Mouse (Mus musculus): ENCODE results near the gene Defb25. TPM values are rescaled to one million over a fixed set of nuclear protein-coding genes. Genes with fewer than 3 reads are reported as not detected.
A peak's percentile ranks its signal among the peaks of the same experiment; 100 is the strongest.

The Defb25 gene
- polyA plus RNA-seq, 1 experiment from 2014 or later: 0.49 TPM

- H3K9me3 ChIP-seq (ENCODE audit: low read length): no peaks in the 10 kb centered on the region
- H3K36me3 ChIP-seq (replicated peaks; ENCODE audit: insufficient read depth, low read length): no peaks in the 10 kb centered on the region
- H3K4me1 ChIP-seq (ENCODE audit: insufficient read depth): no peaks in the 10 kb centered on the region
- H3K4me3 ChIP-seq (ENCODE audit: low read depth, low read length): no peak overlapping the region
- DNase-seq (no peak), ATAC-seq (no peak)
- H3K4me2 ChIP-seq (ENCODE audit: low read depth, low read length): no peak overlapping the region
- 40% methylated on average over 6 of the region's 6 CpGs for WGBS (ENCODE audit: insufficient replicate concordance)
- H3K27me3 ChIP-seq (ENCODE audit: insufficient read depth, low read length): no peaks in the 10 kb centered on the region
- no peak overlapping the region for H3K9ac ChIP-seq (replicated peaks)
- H3K27ac ChIP-seq (ENCODE audit: low read depth): no peak overlapping the region
- TF ChIP-seq EP300 (IDR thresholded peaks at IDR 0.05; ENCODE audit: low read depth) (no peak), CTCF (IDR thresholded peaks at IDR 0.05; ENCODE audit: low read depth) (no peak)
Measured at GRCm38 (mm10) chr2:152589021-152589420, 33.8 kb downstream of the Defb25 start.

DNA sequence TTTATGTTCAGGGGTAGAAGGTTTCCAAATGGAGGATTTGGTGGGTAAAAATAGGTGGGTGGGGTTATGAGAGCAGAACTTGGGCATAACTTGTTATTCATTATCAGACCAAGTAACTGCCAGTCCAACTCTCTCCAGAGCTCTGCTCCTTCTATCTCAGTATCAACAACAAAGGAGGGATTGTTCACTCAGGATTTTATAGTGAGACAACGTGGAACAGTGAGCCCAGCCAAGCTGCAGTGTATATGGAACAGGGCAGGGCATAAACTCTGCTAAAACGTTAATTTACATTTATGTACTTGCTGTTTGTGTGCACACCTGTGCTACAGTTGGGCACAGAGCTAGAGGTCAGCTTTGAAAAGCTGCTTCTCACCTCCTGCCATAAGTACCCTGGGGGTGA, 34.4 kb downstream of the Defb25 start:
- ATAC-seq (no peak), DNase-seq (no peak)
- no peak overlapping the region for H3K4me3 ChIP-seq (ENCODE audit: low read depth, low read length)
- no peaks in the 10 kb centered on the region for H3K9me3 ChIP-seq (ENCODE audit: low read length)
- no peak for TF ChIP-seq CTCF (IDR thresholded peaks at IDR 0.05; ENCODE audit: low read depth)
- no peak for TF ChIP-seq EP300 (IDR thresholded peaks at IDR 0.05; ENCODE audit: low read depth)
- H3K27ac ChIP-seq (ENCODE audit: low read depth): no peak overlapping the region
- no peaks in the 10 kb centered on the region for H3K36me3 ChIP-seq (replicated peaks; ENCODE audit: insufficient read depth, low read length)
- H3K9ac ChIP-seq (replicated peaks): no peak overlapping the region
- 40% methylated on average over 2 of the region's 2 CpGs for WGBS (ENCODE audit: insufficient replicate concordance)
- no peak overlapping the region for H3K4me2 ChIP-seq (ENCODE audit: low read depth, low read length)
- no peaks in the 10 kb centered on the region for H3K27me3 ChIP-seq (ENCODE audit: insufficient read depth, low read length)
- no peaks in the 10 kb centered on the region for H3K4me1 ChIP-seq (ENCODE audit: insufficient read depth)

DNA sequence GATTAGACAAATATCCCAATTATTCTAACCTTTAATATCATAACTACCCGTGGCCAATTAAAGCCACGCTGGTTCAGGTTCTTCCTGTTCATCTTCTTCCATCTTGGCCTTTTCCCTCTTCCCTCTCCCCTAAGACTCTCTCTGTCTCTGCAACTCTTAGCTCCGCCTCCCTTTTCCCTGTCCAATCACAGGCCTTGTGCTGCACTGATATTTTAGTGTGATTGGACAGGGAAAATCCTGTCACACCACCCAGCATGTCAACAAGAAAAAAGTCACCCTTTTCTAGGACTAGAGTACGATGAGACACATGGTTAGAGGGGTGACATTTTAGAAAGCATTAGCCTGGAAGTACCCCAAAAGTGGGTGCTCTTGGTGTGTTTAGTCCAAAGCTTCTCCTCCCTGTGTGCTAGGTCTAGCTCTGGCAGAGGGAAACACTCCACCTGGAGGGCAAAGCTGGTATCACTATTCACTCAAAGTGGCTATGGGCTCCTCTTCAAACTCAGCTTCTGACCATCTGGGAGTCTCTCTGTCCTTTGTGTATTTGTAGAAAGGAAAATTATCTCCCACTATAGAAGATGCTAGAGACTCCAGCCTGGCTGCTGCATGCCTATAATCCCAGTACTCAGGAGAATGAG, 35.8 kb downstream of the Defb25 start:
- H3K4me2 ChIP-seq (ENCODE audit: low read depth, low read length): no peak overlapping the region
- H3K4me3 ChIP-seq (ENCODE audit: low read depth, low read length): no peak overlapping the region
- H3K27me3 ChIP-seq (ENCODE audit: insufficient read depth, low read length): no peaks in the 10 kb centered on the region
- ATAC-seq (no peak), DNase-seq (peak; percentile 21)
- peak; percentile 53 for TF ChIP-seq CTCF (IDR thresholded peaks at IDR 0.05; ENCODE audit: low read depth)
- TF ChIP-seq EP300 (IDR thresholded peaks at IDR 0.05; ENCODE audit: low read depth): no peak
- 60% methylated on average over 4 of the region's 4 CpGs for WGBS (ENCODE audit: insufficient replicate concordance)
- H3K9me3 ChIP-seq (ENCODE audit: low read length): no peaks in the 10 kb centered on the region
- H3K36me3 ChIP-seq (replicated peaks; ENCODE audit: insufficient read depth, low read length): no peaks in the 10 kb centered on the region
- no peak overlapping the region for H3K9ac ChIP-seq (replicated peaks)
- no peaks in the 10 kb centered on the region for H3K4me1 ChIP-seq (ENCODE audit: insufficient read depth)
- no peak overlapping the region for H3K27ac ChIP-seq (ENCODE audit: low read depth)

DNA sequence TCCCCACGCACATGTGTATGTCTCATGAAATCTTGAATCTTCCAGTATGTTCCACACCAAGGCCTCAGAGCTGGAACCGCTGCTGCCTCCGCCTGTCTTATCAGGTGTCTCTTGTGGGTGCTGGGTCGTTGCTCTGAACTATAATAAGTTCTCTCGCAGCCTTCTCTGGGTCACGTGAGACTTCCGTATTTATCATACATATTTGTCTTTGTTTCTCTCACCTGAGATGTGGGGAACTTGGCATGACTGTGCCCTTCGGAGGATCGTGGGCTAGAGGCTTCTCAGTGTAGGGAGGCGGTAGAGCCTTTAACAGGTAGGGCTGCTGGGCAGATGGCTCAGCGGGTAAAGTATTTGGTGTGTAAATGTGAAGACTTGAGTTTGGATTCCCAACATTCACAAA, 42.2 kb downstream of the Defb25 start:
- DNase-seq (no peak), ATAC-seq (no peak)
- Histone ChIP-seq H3K4me3 (ENCODE audit: low read depth, low read length) (no peak overlapping the region), H3K9ac (replicated peaks) (no peak overlapping the region), H3K4me2 (ENCODE audit: low read depth, low read length) (no peak overlapping the region), H3K9me3 (ENCODE audit: low read length) (no peaks in the 10 kb centered on the region), H3K4me1 (ENCODE audit: insufficient read depth) (no peaks in the 10 kb centered on the region), H3K27me3 (ENCODE audit: insufficient read depth, low read length) (no peaks in the 10 kb centered on the region), H3K36me3 (replicated peaks; ENCODE audit: insufficient read depth, low read length) (no peaks in the 10 kb centered on the region), H3K27ac (ENCODE audit: low read depth) (no peak overlapping the region)
- no peak for TF ChIP-seq EP300 (IDR thresholded peaks at IDR 0.05; ENCODE audit: low read depth)
- no peak for TF ChIP-seq CTCF (IDR thresholded peaks at IDR 0.05; ENCODE audit: low read depth)
- WGBS (ENCODE audit: insufficient replicate concordance): 76% methylated on average over 11 of the region's 11 CpGs

DNA sequence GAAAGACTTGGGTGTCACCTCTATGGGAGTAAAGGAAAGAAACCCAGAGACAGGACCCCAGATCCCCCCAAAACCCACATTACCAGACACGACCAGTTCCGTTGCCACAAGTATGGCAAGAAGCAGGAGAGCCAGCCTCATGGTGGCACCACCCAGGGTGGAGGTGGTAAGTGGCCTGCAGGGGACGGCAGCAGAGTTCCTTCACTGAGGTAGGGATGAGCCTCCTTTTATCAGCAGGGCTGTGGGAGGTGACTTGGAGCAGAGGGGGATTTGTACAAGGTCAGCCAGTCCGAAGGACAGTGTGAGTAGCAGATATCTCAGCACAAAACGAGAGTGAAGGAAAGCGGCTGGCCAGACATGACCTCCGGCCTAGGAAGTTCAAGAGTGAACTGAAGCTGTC, 42.7 kb downstream of the Defb25 start, which contains the start of gene Defb19:
Defb19 (minus strand) TSS at position 206 of the 400 bp plus-strand sequence.
- no peak for TF ChIP-seq EP300 (IDR thresholded peaks at IDR 0.05; ENCODE audit: low read depth)
- Histone ChIP-seq H3K4me2 (ENCODE audit: low read depth, low read length) (no peak within 1 kb of the TSS), H3K36me3 (replicated peaks; ENCODE audit: insufficient read depth, low read length) (no peaks in the 10 kb centered on the region), H3K27ac (ENCODE audit: low read depth) (no peak within 1 kb of the TSS), H3K27me3 (ENCODE audit: insufficient read depth, low read length) (no peaks in the 10 kb centered on the region), H3K9ac (replicated peaks) (no peak within 1 kb of the TSS), H3K4me3 (ENCODE audit: low read depth, low read length) (no peak within 1 kb of the TSS), H3K4me1 (ENCODE audit: insufficient read depth) (no peaks in the 10 kb centered on the region), H3K9me3 (ENCODE audit: low read length) (no peaks in the 10 kb centered on the region)
- DNase-seq: no peak
- ATAC-seq: no peak
- WGBS (ENCODE audit: insufficient replicate concordance): 63% methylated on average over 7 of the region's 7 CpGs

DNA sequence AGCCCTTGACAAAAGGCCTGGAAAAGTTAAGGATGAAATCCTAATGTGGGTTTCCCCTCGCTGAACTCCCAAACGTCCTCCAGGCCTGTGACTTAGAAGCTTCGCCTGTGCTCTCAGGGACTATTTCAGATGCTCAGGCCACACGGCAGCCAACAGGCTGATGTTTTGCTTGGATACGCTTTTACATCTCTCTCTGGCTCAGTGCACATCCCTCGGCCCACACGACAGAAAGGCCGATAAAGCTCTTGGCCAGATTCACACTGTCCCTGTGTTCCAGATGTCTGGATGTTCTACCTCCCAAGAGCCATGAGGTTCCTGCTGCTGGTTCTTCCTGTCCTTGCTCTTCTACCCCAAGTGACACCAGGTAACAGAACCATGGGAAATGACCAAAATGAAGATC, 49.4 kb downstream of the Defb25 start:
- ATAC-seq (no peak), DNase-seq (no peak)
- TF ChIP-seq EP300 (IDR thresholded peaks at IDR 0.05; ENCODE audit: low read depth) (no peak), CTCF (IDR thresholded peaks at IDR 0.05; ENCODE audit: low read depth) (no peak)
- Histone ChIP-seq H3K4me3 (ENCODE audit: low read depth, low read length) (no peak overlapping the region), H3K27me3 (ENCODE audit: insufficient read depth, low read length) (no peaks in the 10 kb centered on the region), H3K9me3 (ENCODE audit: low read length) (no peaks in the 10 kb centered on the region), H3K4me2 (ENCODE audit: low read depth, low read length) (no peak overlapping the region), H3K27ac (ENCODE audit: low read depth) (no peak overlapping the region), H3K9ac (replicated peaks) (no peak overlapping the region), H3K36me3 (replicated peaks; ENCODE audit: insufficient read depth, low read length) (no peaks in the 10 kb centered on the region), H3K4me1 (ENCODE audit: insufficient read depth) (no peaks in the 10 kb centered on the region)
- 77% methylated on average over 8 of the region's 8 CpGs for WGBS (ENCODE audit: insufficient replicate concordance)

Other genes with a start within 250 kb of the Defb25 start
- not detected in 2 replicates for gene Nrsn2, start 246.4 kb downstream of the Defb25 start, polyA plus RNA-seq (2015; fragmentation: Nextera tagmentation; extraction: Ambion mirVana)
- 1.2 and 1.3 TPM in 2 replicates for gene Sox12, start 225.0 kb downstream of the Defb25 start, polyA plus RNA-seq (2015; fragmentation: Nextera tagmentation; extraction: Ambion mirVana)
- gene Zcchc3, start 208.0 kb downstream of the Defb25 start, polyA plus RNA-seq (2015; fragmentation: Nextera tagmentation; extraction: Ambion mirVana): 6.4 and 7.4 TPM in 2 replicates
- 0.13 and 0.42 TPM in 2 replicates for gene 6820408C15Rik, start 207.5 kb downstream of the Defb25 start, polyA plus RNA-seq (2015; fragmentation: Nextera tagmentation; extraction: Ambion mirVana)
- gene Defb23, start 158.4 kb downstream of the Defb25 start, polyA plus RNA-seq (2015; fragmentation: Nextera tagmentation; extraction: Ambion mirVana): not detected in 2 replicates
- not detected in 2 replicates for gene Defb20, start 146.0 kb downstream of the Defb25 start, polyA plus RNA-seq (2015; fragmentation: Nextera tagmentation; extraction: Ambion mirVana)
- gene Defb22, start 132.9 kb downstream of the Defb25 start, polyA plus RNA-seq (2015; fragmentation: Nextera tagmentation; extraction: Ambion mirVana): not detected in 2 replicates
- gene Defb26, start 111.4 kb downstream of the Defb25 start, polyA plus RNA-seq (2015; fragmentation: Nextera tagmentation; extraction: Ambion mirVana): not detected in 2 replicates
- not detected in 2 replicates for gene Defb28, start 104.8 kb downstream of the Defb25 start, polyA plus RNA-seq (2015; fragmentation: Nextera tagmentation; extraction: Ambion mirVana)
- gene Defb29, start 83.0 kb downstream of the Defb25 start, polyA plus RNA-seq (2015; fragmentation: Nextera tagmentation; extraction: Ambion mirVana): not detected in 2 replicates
- not detected in 2 replicates for gene Gm17416, start 53.7 kb downstream of the Defb25 start, polyA plus RNA-seq (2015; fragmentation: Nextera tagmentation; extraction: Ambion mirVana)
- gene Defb21, start 50.3 kb downstream of the Defb25 start, polyA plus RNA-seq (2015; fragmentation: Nextera tagmentation; extraction: Ambion mirVana): not detected in 2 replicates
- gene Defb19, start 42.7 kb downstream of the Defb25 start, polyA plus RNA-seq (2015; fragmentation: Nextera tagmentation; extraction: Ambion mirVana): not detected in 2 replicates
- gene Defb45, start 23.7 kb downstream of the Defb25 start, polyA plus RNA-seq (2015; fragmentation: Nextera tagmentation; extraction: Ambion mirVana): not detected in 2 replicates
- gene Defb36, start 18.7 kb downstream of the Defb25 start, polyA plus RNA-seq (2015; fragmentation: Nextera tagmentation; extraction: Ambion mirVana): not detected in 2 replicates
- gene Rem1, start 3.9 kb upstream of the Defb25 start, polyA plus RNA-seq (2015; fragmentation: Nextera tagmentation; extraction: Ambion mirVana): 0.81 and 1.6 TPM in 2 replicates
- gene H13, start 46.4 kb upstream of the Defb25 start, polyA plus RNA-seq (2015; fragmentation: Nextera tagmentation; extraction: Ambion mirVana): 61.0 and 63.8 TPM in 2 replicates
- 12.8 TPM in 2 replicates for gene Mcts2, start 64.0 kb upstream of the Defb25 start, polyA plus RNA-seq (2015; fragmentation: Nextera tagmentation; extraction: Ambion mirVana)
- gene Id1, start 113.2 kb upstream of the Defb25 start, polyA plus RNA-seq (2015; fragmentation: Nextera tagmentation; extraction: Ambion mirVana): 39.7 and 40.4 TPM in 2 replicates
- 0.56 and 1.0 TPM in 2 replicates for gene Cox4i2, start 131.1 kb upstream of the Defb25 start, polyA plus RNA-seq (2015; fragmentation: Nextera tagmentation; extraction: Ambion mirVana)
- gene Bcl2l1, start 208.7 kb upstream of the Defb25 start, polyA plus RNA-seq (2015; fragmentation: Nextera tagmentation; extraction: Ambion mirVana): 84.2 and 84.4 TPM in 2 replicates
- gene Tpx2, start 224.9 kb upstream of the Defb25 start, polyA plus RNA-seq (2015; fragmentation: Nextera tagmentation; extraction: Ambion mirVana): 20.7 and 25.8 TPM in 2 replicates